Mouse (Mus musculus) small intestine, adult 10 weeks (tissue): ENCODE measurements around the gene Asrgl1. TPM values are rescaled to one million over a fixed set of nuclear protein-coding genes. Genes with fewer than 3 reads are reported as not detected.

Experiments used
- polyA plus RNA-seq: library from polyadenylated mRNA; stranded (reverse); fragments of 350-450 nt; fragmentation: Illumina TruSeq; extraction: RNeasy Lipid Tissue Mini Kit (QIAGEN cat#74804); gene quantifications from one replicate; pipeline ENCODE4 v1.2.3, GENCODE M21; 2014; ENCODE audit warnings: low replicate concordance

Asrgl1 gene
- 1.3 TPM for polyA plus RNA-seq

GRCm38 (mm10) chr19:9135512-9136331, at the start of gene Asrgl1:
Gene Asrgl1, minus strand, starts transcription at chr19:9135636.

GRCm38 (mm10) chr19:9087821-9088220, 47.6 kb downstream of the Asrgl1 start, which contains the start of gene Scgb1a1:
Gene Scgb1a1, minus strand, starts transcription at chr19:9087958.

Other genes starting within 250 kb of the Asrgl1 start
- 12.1 TPM for gene 1810009A15Rik, start 246.8 kb downstream of the Asrgl1 start, polyA plus RNA-seq
- not detected for gene Gm49416, start 246.7 kb downstream of the Asrgl1 start, polyA plus RNA-seq
- 0.52 TPM for gene Ints5, start 242.6 kb downstream of the Asrgl1 start, polyA plus RNA-seq
- gene Ganab, start 237.6 kb downstream of the Asrgl1 start, polyA plus RNA-seq = 74.1 TPM
- 18.6 TPM for gene B3gat3, start 215.3 kb downstream of the Asrgl1 start, polyA plus RNA-seq
- not detected for gene Rom1, start 206.3 kb downstream of the Asrgl1 start, polyA plus RNA-seq
- gene Eml3, start 206.1 kb downstream of the Asrgl1 start, polyA plus RNA-seq = 1.5 TPM
- 44.1 TPM for gene Mta2, start 193.8 kb downstream of the Asrgl1 start, polyA plus RNA-seq
- gene Tut1, start 181.8 kb downstream of the Asrgl1 start, polyA plus RNA-seq = 2.6 TPM
- gene Eef1g, start 168.6 kb downstream of the Asrgl1 start, polyA plus RNA-seq = 38.7 TPM
- gene Ahnak, start 146.4 kb downstream of the Asrgl1 start, polyA plus RNA-seq = 33.7 TPM
- gene Scgb1a1, start 47.7 kb downstream of the Asrgl1 start, polyA plus RNA-seq = not detected